Mouse (Mus musculus): ENCODE data around the gene Pheta2.

- TF ChIP-seq CTCF (IDR thresholded peaks at IDR 0.05; ENCODE audit: control insufficient read depth, insufficient read depth, low read length) = no peak
- TF ChIP-seq POLR2A (IDR thresholded peaks at IDR 0.05; ENCODE audit: borderline replicate concordance, control insufficient read depth, low read depth, low read length) = no peak
These were observed 48.5 kb upstream of the Pheta2 start for GRCm38 (mm10) chr15:82290252-82290651.

Data from bone marrow, adult 2 months (tissue).